Mouse (Mus musculus) stomach, embryonic 16.5 days (tissue): ENCODE measurements around the gene Il5. TPM values are rescaled to one million over a fixed set of nuclear protein-coding genes. Genes with fewer than 3 reads are reported as not detected.
A peak's percentile ranks its signal among the peaks of the same experiment; 100 is the strongest.

Source experiments
- ATAC-seq: fragments of 200-750 bp; cut with Nextera tagmentation; 2 replicates; pipeline ENCODE4 v1.8.0; 2017; ENCODE audit warnings: moderate number of reproducible peaks, moderate TSS enrichment; ENCODE audit not compliant: insufficient read depth, low FRiP score
- H3K27ac ChIP-seq: fragments of 300-500 bp; sonication (generic); 2 replicates; pipeline ENCODE4 v1.5.1; 2014; ENCODE audit warnings: low read length
- H3K27me3 ChIP-seq: fragments of 300-500 bp; sonication (generic); 2 replicates; pipeline ENCODE4 v1.6.1; 2014; ENCODE audit warnings: low read length, control low read depth, mixed read lengths; ENCODE audit not compliant: control insufficient read depth, insufficient read depth
- H3K36me3 ChIP-seq: fragments of 300-500 bp; sonication (generic); 2 replicates; pipeline ENCODE4 v1.6.1; 2014; ENCODE audit warnings: low read length; ENCODE audit not compliant: control insufficient read depth, insufficient read depth
- H3K4me1 ChIP-seq: fragments of 300-500 bp; sonication (generic); 2 replicates; pipeline ENCODE4 v1.6.1; 2014; ENCODE audit warnings: low read length, control low read depth, mixed read lengths; ENCODE audit not compliant: control insufficient read depth, insufficient read depth
- H3K4me2 ChIP-seq: fragments of 300-500 bp; sonication (generic); 2 replicates; pipeline ENCODE4 v1.6.1; 2014; ENCODE audit warnings: low read depth, low read length, mixed read lengths
- H3K4me3 ChIP-seq: fragments of 300-500 bp; sonication (generic); replicated peaks from 2 replicates; pipeline ENCODE4 v1.5.1; 2014; ENCODE audit warnings: mild to moderate bottlenecking, low read length
- H3K9ac ChIP-seq: fragments of 300-500 bp; sonication (generic); 2 replicates; pipeline ENCODE4 v1.6.1; 2014; ENCODE audit warnings: low read length
- H3K9me3 ChIP-seq: fragments of 300-500 bp; sonication (generic); replicated peaks from 2 replicates; pipeline ENCODE4 v1.6.1; 2016; ENCODE audit warnings: low read length, control low read depth; ENCODE audit not compliant: control insufficient read depth
- WGBS: fragments of 180-500 bp; shearing (Covaris S2); extraction: QIAGEN DNeasy Blood & Tissue Kit; methylation state at CpG from one replicate; pipeline ENCODE4 v1.1.7; 2014; 5-methylcytosine and 5-hydroxymethylcytosine counted together
- polyA plus RNA-seq: library from polyadenylated mRNA; unstranded; fragments of >200 nt; fragmentation: Nextera tagmentation; extraction: Ambion mirVana; gene quantifications from 2 replicates; pipeline ENCODE4 v1.2.1, GENCODE M21; 2015

Il5 gene
- polyA plus RNA-seq, 1 experiment from 2014 or later: not detected

GRCm38 (mm10) chr11:53706236-53706933, 14.2 kb upstream of the Il5 start:
- H3K4me2 ChIP-seq: peak overlapping the region; percentile 75
- H3K9me3 ChIP-seq: no peaks in the 10 kb centered on the region
- H3K4me1 ChIP-seq: peaks cover 2% of the 10 kb centered on the region; the same call in 1 of the 2 replicates
- H3K27ac ChIP-seq: peak overlapping the region; percentile 60
- WGBS: 5% methylated on average over 29 of the region's 29 CpGs
- no peaks in the 10 kb centered on the region for H3K36me3 ChIP-seq
- H3K9ac ChIP-seq: peak overlapping the region; percentile 84
- peak; percentile 65; the same call in 1 of the 2 replicates for ATAC-seq
- H3K4me3 ChIP-seq: peak overlapping the region; percentile 71
- no peaks in the 10 kb centered on the region for H3K27me3 ChIP-seq

- WGBS: 4% methylated on average over 55 of the region's 55 CpGs
Observed at GRCm38 (mm10) chr11:53706934-53707717, 13.5 kb upstream of the Il5 start, which contains the start of gene Rad50. TSS of gene Rad50 (minus strand) at chr11:53707319.

GRCm38 (mm10) chr11:53707718-53708009, 12.9 kb upstream of the Il5 start:
- Histone ChIP-seq H3K9me3 (no peaks in the 10 kb centered on the region), H3K36me3 (no peaks in the 10 kb centered on the region), H3K27me3 (no peaks in the 10 kb centered on the region), H3K4me1 (peaks cover 2% of the 10 kb centered on the region; the same call in 1 of the 2 replicates), H3K27ac (peak overlapping the region; percentile 60; the same call in 1 of the 2 replicates), H3K4me3 (peak overlapping the region; percentile 71), H3K9ac (peak overlapping the region; percentile 84), H3K4me2 (peak overlapping the region; percentile 75)
- no peak for ATAC-seq
- WGBS: 74% methylated on average over 3 of the region's 3 CpGs

More at GRCm38 (mm10) chr11:53706934-53707717, 13.5 kb upstream of the Il5 start, which contains the start of gene Rad50:
- peak within 1 kb of the TSS; percentile 60 for H3K27ac ChIP-seq
- no peaks in the 10 kb centered on the region for H3K27me3 ChIP-seq
- H3K4me1 ChIP-seq: peaks cover 2% of the 10 kb centered on the region; the same call in 1 of the 2 replicates
- ATAC-seq: peak; percentile 96
- no peaks in the 10 kb centered on the region for H3K9me3 ChIP-seq
- H3K4me3 ChIP-seq: peak within 1 kb of the TSS; percentile 71
- H3K36me3 ChIP-seq: no peaks in the 10 kb centered on the region
- H3K4me2 ChIP-seq: peak within 1 kb of the TSS; percentile 75
- peak within 1 kb of the TSS; percentile 84 for H3K9ac ChIP-seq

GRCm38 (mm10) chr11:53719701-53720100, 893 bp upstream of the Il5 start:
- Histone ChIP-seq H3K9me3 (no peaks in the 10 kb centered on the region), H3K27me3 (no peaks in the 10 kb centered on the region), H3K4me2 (no peak overlapping the region), H3K36me3 (no peaks in the 10 kb centered on the region), H3K4me3 (no peak overlapping the region), H3K27ac (no peak overlapping the region), H3K9ac (no peak overlapping the region), H3K4me1 (no peaks in the 10 kb centered on the region)
- WGBS: 90% methylated on average over 1 of the region's 1 CpGs
- ATAC-seq: no peak

GRCm38 (mm10) chr11:53731457-53731856, 10.9 kb downstream of the Il5 start:
- no peaks in the 10 kb centered on the region for H3K9me3 ChIP-seq
- no peaks in the 10 kb centered on the region for H3K4me1 ChIP-seq
- no peak overlapping the region for H3K4me3 ChIP-seq
- H3K27ac ChIP-seq: no peak overlapping the region
- no peak overlapping the region for H3K9ac ChIP-seq
- no peaks in the 10 kb centered on the region for H3K27me3 ChIP-seq
- ATAC-seq: no peak
- H3K4me2 ChIP-seq: no peak overlapping the region
- 95% methylated on average over 7 of the region's 7 CpGs for WGBS
- no peaks in the 10 kb centered on the region for H3K36me3 ChIP-seq

- Histone ChIP-seq H3K36me3 (no peaks in the 10 kb centered on the region), H3K9ac (no peak overlapping the region), H3K27ac (no peak overlapping the region), H3K4me3 (no peak overlapping the region), H3K9me3 (no peaks in the 10 kb centered on the region), H3K27me3 (no peaks in the 10 kb centered on the region), H3K4me1 (no peaks in the 10 kb centered on the region), H3K4me2 (no peak overlapping the region)
- ATAC-seq: no peak
- WGBS: 82% methylated on average over 8 of the region's 8 CpGs
Observed at GRCm38 (mm10) chr11:53732244-53732643, 11.7 kb downstream of the Il5 start.

- H3K4me1 ChIP-seq: no peaks in the 10 kb centered on the region
- WGBS: 81% methylated on average over 7 of the region's 7 CpGs
Observed at GRCm38 (mm10) chr11:53733824-53734223, 13.2 kb downstream of the Il5 start.

GRCm38 (mm10) chr11:53734431-53734830, 13.8 kb downstream of the Il5 start:
- no peaks in the 10 kb centered on the region for H3K9me3 ChIP-seq
- 78% methylated on average over 2 of the region's 2 CpGs for WGBS

More at GRCm38 (mm10) chr11:53733824-53734223, 13.2 kb downstream of the Il5 start:
- Histone ChIP-seq H3K4me3 (no peak overlapping the region), H3K9me3 (no peaks in the 10 kb centered on the region), H3K4me2 (no peak overlapping the region), H3K36me3 (no peaks in the 10 kb centered on the region), H3K9ac (no peak overlapping the region), H3K27me3 (no peaks in the 10 kb centered on the region), H3K27ac (no peak overlapping the region)
- ATAC-seq: no peak

More at GRCm38 (mm10) chr11:53734431-53734830, 13.8 kb downstream of the Il5 start:
- Histone ChIP-seq H3K4me2 (no peak overlapping the region), H3K4me3 (no peak overlapping the region), H3K27me3 (no peaks in the 10 kb centered on the region), H3K36me3 (no peaks in the 10 kb centered on the region), H3K9ac (no peak overlapping the region), H3K4me1 (no peaks in the 10 kb centered on the region), H3K27ac (no peak overlapping the region)
- no peak for ATAC-seq
